Mouse (Mus musculus): ENCODE data around the gene Trrap. TPM values are rescaled to one million over a fixed set of nuclear protein-coding genes. Genes with fewer than 3 reads are reported as not detected.

Gene Trrap
- polyA plus RNA-seq, 1 experiment from 2014 or later, result 80.9 TPM

DNA sequence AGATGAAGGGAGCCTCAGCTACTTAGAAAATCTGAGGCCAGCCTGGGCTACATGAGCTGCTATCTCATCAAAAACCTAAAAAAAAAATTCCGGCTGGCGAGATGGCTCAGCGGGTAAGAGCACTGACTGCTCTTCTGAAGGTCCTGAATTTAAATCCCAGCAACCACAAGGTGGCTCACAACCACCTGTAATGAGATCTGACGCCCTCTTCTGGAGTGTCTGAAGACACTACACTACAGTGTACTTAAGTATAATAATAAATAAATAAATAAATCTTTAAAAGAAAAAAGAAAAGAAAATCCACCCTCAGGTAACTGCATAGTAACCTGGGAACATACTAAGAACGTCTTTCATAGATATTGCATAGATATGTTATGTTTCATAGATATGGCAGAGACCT is 25.8 kb downstream of the Trrap start:
- no peak for ATAC-seq
- WGBS, result 88% methylated on average over 5 of the region's 5 CpGs
- Histone ChIP-seq H3K9ac (no peak overlapping the region), H3K36me3 (ENCODE audit: poor library complexity, severe bottlenecking) (peaks cover 100% of the 10 kb centered on the region), H3K4me1 (no peaks in the 10 kb centered on the region), H3K4me3 (no peak overlapping the region), H3K27ac (no peak overlapping the region), H3K27me3 (no peaks in the 10 kb centered on the region), H3K4me2 (no peak overlapping the region), H3K9me3 (replicated peaks) (no peaks in the 10 kb centered on the region)

DNA sequence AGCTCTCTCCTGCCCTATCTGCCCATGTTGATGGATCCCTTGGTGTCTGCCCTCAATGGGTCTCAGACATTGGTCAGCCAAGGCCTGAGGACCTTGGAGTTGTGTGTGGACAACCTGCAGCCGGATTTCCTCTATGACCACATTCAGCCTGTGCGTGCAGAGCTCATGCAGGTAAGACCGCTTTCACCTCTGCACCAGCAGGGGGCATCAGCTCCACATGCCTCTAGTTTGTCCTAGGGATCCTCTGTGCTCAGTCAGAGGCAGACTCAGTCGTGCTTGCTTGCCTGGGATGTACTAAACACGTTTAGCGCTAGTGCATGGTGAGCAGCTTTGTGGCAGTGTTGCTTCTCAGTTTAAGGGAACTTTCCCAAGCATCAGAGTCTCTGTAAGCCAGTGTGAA is 27.2 kb downstream of the Trrap start:
- Histone ChIP-seq H3K4me2 (no peak overlapping the region), H3K27me3 (no peaks in the 10 kb centered on the region), H3K4me1 (no peaks in the 10 kb centered on the region), H3K9ac (no peak overlapping the region), H3K27ac (no peak overlapping the region), H3K4me3 (no peak overlapping the region), H3K36me3 (ENCODE audit: poor library complexity, severe bottlenecking) (peaks cover 100% of the 10 kb centered on the region), H3K9me3 (replicated peaks) (no peaks in the 10 kb centered on the region)
- no peak for ATAC-seq
- WGBS, result 70% methylated on average over 6 of the region's 6 CpGs

DNA sequence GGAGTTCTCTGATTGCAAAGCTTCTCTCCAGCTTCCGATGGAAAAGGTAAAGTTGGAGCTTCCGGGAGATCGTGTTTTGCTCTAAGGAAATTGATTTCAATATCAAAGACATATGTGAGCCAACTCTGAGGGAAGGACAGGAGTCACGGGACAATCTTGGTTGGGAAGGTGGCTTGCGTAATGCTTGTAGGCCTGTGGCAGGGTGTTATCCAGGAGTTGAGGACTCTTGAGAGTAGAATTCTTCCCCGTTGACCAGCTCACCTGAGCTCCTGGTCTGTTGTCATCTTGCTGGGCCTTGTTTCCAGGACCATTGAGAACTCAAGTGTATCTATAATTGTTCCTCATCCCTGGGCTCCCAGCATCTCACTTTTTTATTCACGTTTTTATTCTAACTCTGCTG is 29.6 kb downstream of the Trrap start:
- no peak overlapping the region for H3K4me2 ChIP-seq
- H3K27me3 ChIP-seq, result no peaks in the 10 kb centered on the region
- no peaks in the 10 kb centered on the region for H3K4me1 ChIP-seq
- peaks cover 100% of the 10 kb centered on the region for H3K36me3 ChIP-seq (ENCODE audit: poor library complexity, severe bottlenecking)
- H3K9ac ChIP-seq, result no peak overlapping the region
- no peaks in the 10 kb centered on the region for H3K9me3 ChIP-seq (replicated peaks)
- ATAC-seq, result no peak
- H3K27ac ChIP-seq, result no peak overlapping the region
- no peak overlapping the region for H3K4me3 ChIP-seq
- 95% methylated on average over 7 of the region's 7 CpGs for WGBS

DNA sequence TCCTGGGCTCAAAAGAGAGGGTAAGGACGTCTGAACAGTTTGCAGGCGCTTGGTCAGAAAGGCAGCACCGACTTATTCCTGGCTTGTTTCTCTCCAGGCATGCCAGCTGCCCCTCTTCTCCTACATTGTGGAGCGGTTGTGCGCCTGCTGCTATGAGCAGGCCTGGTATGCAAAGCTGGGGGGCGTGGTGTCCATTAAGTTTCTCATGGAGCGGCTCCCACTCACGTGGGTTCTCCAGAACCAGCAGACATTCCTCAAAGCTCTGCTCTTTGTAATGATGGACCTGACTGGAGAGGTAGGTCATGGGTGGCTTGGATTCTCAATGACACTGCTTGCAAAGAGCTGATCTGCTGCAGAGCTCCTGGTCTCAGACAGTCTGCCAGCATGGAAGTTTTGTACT is 35.5 kb downstream of the Trrap start:
- no peak overlapping the region for H3K27ac ChIP-seq
- no peaks in the 10 kb centered on the region for H3K27me3 ChIP-seq
- 91% methylated on average over 8 of the region's 8 CpGs for WGBS
- H3K9me3 ChIP-seq (replicated peaks), result no peaks in the 10 kb centered on the region
- H3K4me3 ChIP-seq, result no peak overlapping the region
- ATAC-seq, result no peak
- peaks cover 100% of the 10 kb centered on the region for H3K36me3 ChIP-seq (ENCODE audit: poor library complexity, severe bottlenecking)
- H3K4me1 ChIP-seq, result no peaks in the 10 kb centered on the region
- H3K4me2 ChIP-seq, result no peak overlapping the region
- no peak overlapping the region for H3K9ac ChIP-seq

DNA sequence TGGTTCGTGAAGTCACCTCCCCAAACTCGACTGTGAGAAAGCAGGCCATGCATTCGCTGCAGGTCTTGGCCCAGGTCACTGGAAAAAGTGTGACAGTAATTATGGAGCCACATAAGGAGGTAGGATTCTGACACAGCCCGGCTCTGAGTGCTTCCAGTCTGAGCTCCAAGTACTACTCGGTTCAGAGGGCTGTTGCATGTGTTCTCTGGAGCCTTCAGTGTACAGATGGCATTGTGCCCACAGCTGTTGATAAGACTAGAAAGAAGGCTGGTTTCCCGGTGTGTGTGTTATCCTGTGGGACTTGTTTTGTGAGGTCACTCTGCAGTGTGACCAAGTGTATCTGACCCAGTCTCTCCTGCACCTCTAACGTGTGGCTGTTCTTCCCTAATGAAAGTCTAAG is 36.6 kb downstream of the Trrap start:
- Histone ChIP-seq H3K36me3 (ENCODE audit: poor library complexity, severe bottlenecking) (peaks cover 100% of the 10 kb centered on the region), H3K4me2 (no peak overlapping the region), H3K9ac (no peak overlapping the region), H3K27me3 (no peaks in the 10 kb centered on the region), H3K9me3 (replicated peaks) (no peaks in the 10 kb centered on the region), H3K27ac (no peak overlapping the region), H3K4me1 (no peaks in the 10 kb centered on the region), H3K4me3 (no peak overlapping the region)
- no peak for ATAC-seq
- WGBS, result 93% methylated on average over 7 of the region's 7 CpGs

DNA sequence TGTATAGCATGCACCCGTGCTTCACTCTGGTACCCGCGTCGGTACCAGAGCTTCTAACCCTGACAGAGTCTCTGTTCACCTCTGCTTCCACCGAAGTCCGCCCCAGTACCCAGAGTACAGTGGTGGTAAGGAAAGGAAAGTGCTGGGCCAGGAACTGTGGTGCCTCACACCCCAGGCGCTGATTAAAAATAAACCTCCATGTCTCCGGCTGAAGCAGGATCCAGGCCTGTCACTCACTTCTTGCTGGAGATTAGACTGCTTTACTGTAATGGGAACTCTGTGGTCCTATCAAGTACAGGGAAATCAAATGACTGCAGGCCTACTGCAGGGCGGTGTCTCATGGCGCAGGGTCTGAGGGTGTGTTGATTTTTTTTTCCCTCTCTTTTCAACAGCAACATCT is 39.4 kb downstream of the Trrap start:
- no peak overlapping the region for H3K9ac ChIP-seq
- H3K27ac ChIP-seq, result no peak overlapping the region
- H3K4me3 ChIP-seq, result no peak overlapping the region
- H3K9me3 ChIP-seq (replicated peaks), result 0 out of 2 replicates have a peak, but pooled peaks cover 5% of the 10 kb centered on the region
- H3K27me3 ChIP-seq, result no peaks in the 10 kb centered on the region
- H3K36me3 ChIP-seq (ENCODE audit: poor library complexity, severe bottlenecking), result peaks cover 100% of the 10 kb centered on the region
- no peak overlapping the region for H3K4me2 ChIP-seq
- ATAC-seq, result no peak
- H3K4me1 ChIP-seq, result no peaks in the 10 kb centered on the region
- 97% methylated on average over 10 of the region's 10 CpGs for WGBS

DNA sequence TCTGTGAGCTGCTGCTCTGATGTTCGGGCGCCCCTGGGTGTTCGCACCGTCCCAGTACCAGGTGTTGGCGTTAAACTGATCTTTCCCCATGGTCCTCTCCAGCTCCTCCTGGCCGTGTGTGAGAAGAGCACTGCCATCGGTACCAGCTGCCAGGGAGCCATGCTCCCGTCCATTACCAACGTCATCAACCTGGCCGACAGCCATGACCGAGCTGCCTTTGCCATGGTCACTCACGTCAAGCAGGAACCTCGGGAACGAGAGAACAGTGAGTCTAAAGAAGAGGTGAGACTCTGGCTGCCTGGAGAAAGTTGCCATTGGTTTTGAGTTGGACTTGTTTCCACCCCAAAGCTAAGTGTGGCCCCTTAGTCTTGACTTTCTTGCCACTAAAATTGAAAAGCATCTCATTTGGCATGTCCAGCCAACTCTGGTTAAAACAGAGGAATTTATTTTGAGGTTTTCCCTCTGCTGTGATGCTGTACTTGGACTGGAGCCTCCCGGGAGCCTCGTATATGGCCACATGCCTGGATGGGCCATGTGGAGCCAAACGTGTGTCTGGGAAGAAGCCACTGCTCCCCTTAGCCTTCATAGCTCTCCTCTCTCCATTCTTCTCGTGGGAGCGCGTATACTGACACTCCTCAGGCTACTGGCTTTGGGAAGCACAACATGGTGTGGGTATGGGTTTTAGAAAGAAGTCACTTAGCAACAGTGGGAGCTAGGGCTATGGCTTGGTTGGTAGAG is 61.0 kb downstream of the Trrap start:
- Histone ChIP-seq H3K27ac (no peak overlapping the region), H3K36me3 (ENCODE audit: poor library complexity, severe bottlenecking) (peaks cover 100% of the 10 kb centered on the region), H3K4me1 (no peaks in the 10 kb centered on the region), H3K9me3 (replicated peaks) (no peaks in the 10 kb centered on the region), H3K4me3 (no peak overlapping the region), H3K4me2 (no peak overlapping the region), H3K27me3 (no peaks in the 10 kb centered on the region), H3K9ac (no peak overlapping the region)
- no peak for ATAC-seq
- 96% methylated on average over 20 of the region's 20 CpGs for WGBS

DNA sequence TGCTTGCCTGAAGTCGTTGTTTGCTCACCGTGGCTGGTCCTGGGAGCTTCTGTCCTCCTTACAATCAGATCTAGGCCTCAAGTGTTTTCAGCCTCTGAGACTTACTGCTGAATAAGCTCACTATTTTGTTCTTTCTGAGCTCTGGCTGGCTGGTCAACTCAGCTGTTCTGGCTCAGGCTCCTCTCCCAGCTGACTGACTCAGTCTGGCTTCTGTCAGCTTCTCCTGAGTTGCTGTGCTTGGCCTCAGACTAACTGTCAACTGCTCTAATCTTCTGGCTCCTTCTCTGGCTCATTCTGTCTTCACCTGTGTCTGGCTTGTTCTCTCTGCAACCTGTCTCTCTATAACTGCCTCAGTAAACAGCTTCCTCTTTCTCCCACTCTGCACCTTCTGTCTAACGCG is 62.1 kb downstream of the Trrap start:
- Histone ChIP-seq H3K4me3 (no peak overlapping the region), H3K36me3 (ENCODE audit: poor library complexity, severe bottlenecking) (peaks cover 100% of the 10 kb centered on the region), H3K27ac (no peak overlapping the region), H3K27me3 (no peaks in the 10 kb centered on the region), H3K9me3 (replicated peaks) (no peaks in the 10 kb centered on the region), H3K4me1 (no peaks in the 10 kb centered on the region), H3K9ac (no peak overlapping the region), H3K4me2 (no peak overlapping the region)
- ATAC-seq, result no peak
- WGBS, result over 99% methylated on average over 4 of the region's 4 CpGs

DNA sequence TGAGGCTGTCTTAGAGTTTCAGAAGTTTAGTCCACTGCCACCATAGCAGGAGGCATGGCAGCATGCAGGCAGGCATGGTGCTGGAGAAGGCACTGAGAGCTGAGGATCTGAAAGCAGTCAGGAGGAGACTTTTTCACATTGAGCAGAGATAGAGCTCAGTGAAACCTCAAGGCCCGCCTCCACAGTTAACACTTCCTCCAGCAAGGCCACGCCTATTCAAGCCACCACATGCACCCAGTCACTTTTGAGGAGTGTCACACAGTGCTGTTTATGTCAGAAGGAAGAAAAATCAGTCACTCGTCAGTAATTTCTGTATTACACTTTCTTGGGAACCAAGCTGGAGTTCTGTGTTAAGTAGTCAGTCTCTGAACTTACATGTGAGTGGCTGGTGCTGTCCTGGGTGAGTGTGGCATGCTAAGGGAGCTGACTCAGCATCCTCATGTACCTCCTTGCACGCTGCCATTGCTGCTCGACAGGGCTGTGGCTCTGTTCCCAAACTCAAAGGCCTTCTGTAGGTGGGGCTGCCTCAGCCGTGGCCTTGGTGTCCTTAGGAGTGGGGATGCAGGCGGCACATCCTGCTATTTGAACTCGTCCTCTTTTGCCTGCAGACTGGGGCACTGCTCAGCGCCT is 64.4 kb downstream of the Trrap start:
- no peak overlapping the region for H3K27ac ChIP-seq
- no peaks in the 10 kb centered on the region for H3K4me1 ChIP-seq
- no peaks in the 10 kb centered on the region for H3K27me3 ChIP-seq
- H3K9ac ChIP-seq, result no peak overlapping the region
- no peak overlapping the region for H3K4me3 ChIP-seq
- peaks cover 100% of the 10 kb centered on the region for H3K36me3 ChIP-seq (ENCODE audit: poor library complexity, severe bottlenecking)
- WGBS, result 91% methylated on average over 9 of the region's 9 CpGs
- no peak for ATAC-seq
- H3K4me2 ChIP-seq, result no peak overlapping the region
- no peaks in the 10 kb centered on the region for H3K9me3 ChIP-seq (replicated peaks)

DNA sequence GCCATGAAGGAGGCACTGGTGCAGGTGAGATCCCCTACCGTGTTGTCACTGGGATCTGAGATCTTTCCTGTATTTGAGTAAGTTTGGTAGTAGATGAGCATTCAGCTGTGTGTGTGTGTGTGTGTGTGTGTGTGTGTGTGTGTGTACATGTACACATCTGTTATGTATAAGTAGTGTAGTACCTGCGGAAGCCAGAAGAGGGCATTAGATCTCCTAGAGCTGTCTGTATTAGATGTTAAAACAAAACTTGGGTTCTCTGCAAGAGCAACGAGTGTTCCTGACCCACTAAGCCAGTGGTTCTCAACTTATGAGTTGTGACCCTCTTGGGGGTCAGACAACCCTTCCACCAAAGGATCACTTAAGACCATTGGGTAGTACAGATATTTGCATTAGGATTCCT is 68.6 kb downstream of the Trrap start:
- peaks cover 100% of the 10 kb centered on the region for H3K36me3 ChIP-seq (ENCODE audit: poor library complexity, severe bottlenecking)
- no peak overlapping the region for H3K4me2 ChIP-seq
- no peak overlapping the region for H3K9ac ChIP-seq
- ATAC-seq, result no peak
- no peak overlapping the region for H3K27ac ChIP-seq
- no peaks in the 10 kb centered on the region for H3K9me3 ChIP-seq (replicated peaks)
- H3K4me3 ChIP-seq, result no peak overlapping the region
- 93% methylated on average over 3 of the region's 3 CpGs for WGBS
- no peaks in the 10 kb centered on the region for H3K4me1 ChIP-seq
- H3K27me3 ChIP-seq, result no peaks in the 10 kb centered on the region

DNA sequence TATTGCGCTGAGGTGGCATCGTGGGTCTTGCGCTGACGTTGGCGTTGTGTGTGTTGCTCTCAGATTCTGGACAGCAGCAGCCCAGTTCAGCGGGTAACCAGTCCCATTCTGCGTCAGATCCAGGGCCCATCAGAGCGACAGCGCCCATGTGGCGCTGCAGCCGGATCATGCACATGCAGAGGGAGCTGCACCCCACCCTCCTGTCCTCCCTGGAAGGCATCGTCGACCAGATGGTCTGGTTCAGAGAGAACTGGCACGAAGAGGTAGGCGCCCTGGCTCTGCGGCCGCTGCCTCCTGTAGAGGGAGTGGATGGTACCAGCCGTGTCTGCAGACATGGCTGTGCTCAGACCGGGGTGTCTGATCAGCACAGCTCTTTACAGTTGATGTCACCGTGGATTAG is 77.8 kb downstream of the Trrap start:
- ATAC-seq, result no peak
- H3K4me3 ChIP-seq, result no peak overlapping the region
- H3K9me3 ChIP-seq (replicated peaks), result no peaks in the 10 kb centered on the region
- no peak overlapping the region for H3K4me2 ChIP-seq
- H3K4me1 ChIP-seq, result no peaks in the 10 kb centered on the region
- H3K9ac ChIP-seq, result no peak overlapping the region
- 97% methylated on average over 20 of the region's 20 CpGs for whole genome bisulfite sequencing
- H3K27me3 ChIP-seq, result no peaks in the 10 kb centered on the region
- no peak overlapping the region for H3K27ac ChIP-seq
- peaks cover 100% of the 10 kb centered on the region for H3K36me3 ChIP-seq (ENCODE audit: poor library complexity, severe bottlenecking)

DNA sequence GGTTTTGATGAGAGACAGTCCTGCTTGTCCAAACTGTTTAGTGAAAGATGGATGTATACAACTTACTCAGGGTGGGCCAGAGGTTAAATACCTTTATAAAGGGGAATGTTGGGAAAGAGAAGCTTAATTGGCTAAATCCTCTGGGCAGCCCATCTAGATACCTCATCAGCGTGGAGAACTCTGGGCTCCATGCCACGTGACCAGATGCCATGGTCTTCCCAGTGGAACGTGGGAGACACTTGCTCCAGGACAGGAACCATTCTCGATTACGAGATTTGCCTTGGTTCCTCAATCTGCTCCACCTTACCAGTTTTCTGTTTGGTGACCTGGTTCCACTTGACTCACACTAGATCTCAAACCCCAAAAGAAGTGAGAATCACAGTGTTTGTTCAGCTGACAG is 81.2 kb downstream of the Trrap start:
- no peaks in the 10 kb centered on the region for H3K27me3 ChIP-seq
- H3K4me1 ChIP-seq, result no peaks in the 10 kb centered on the region
- no peak overlapping the region for H3K4me2 ChIP-seq
- H3K9me3 ChIP-seq (replicated peaks), result no peaks in the 10 kb centered on the region
- no peak overlapping the region for H3K9ac ChIP-seq
- H3K4me3 ChIP-seq, result no peak overlapping the region
- no peak for ATAC-seq
- H3K27ac ChIP-seq, result no peak overlapping the region
- peaks cover 100% of the 10 kb centered on the region for H3K36me3 ChIP-seq (ENCODE audit: poor library complexity, severe bottlenecking)
- WGBS, result 68% methylated on average over 5 of the region's 5 CpGs

DNA sequence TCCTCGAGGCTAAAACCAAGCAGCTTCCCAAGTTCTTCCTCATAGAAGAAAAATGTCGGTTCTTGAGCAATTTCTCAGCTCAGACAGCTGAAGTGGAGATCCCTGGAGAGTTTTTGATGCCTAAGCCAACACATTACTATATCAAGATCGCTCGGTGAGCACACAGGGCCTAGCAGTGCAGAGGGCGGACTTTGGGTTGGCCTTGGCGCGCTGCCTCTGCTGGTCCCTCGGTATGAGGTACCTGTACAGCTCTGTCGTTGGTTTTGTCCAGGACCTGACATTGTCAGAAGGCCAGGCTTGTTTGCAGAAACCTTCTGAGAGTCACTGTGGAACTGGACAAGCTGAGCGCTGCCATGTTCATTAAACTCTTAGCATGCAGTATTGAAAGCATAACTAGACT is 82.4 kb downstream of the Trrap start:
- no peak for ATAC-seq
- H3K9ac ChIP-seq, result no peak overlapping the region
- H3K27me3 ChIP-seq, result no peaks in the 10 kb centered on the region
- no peak overlapping the region for H3K27ac ChIP-seq
- peaks cover 100% of the 10 kb centered on the region for H3K36me3 ChIP-seq (ENCODE audit: poor library complexity, severe bottlenecking)
- H3K9me3 ChIP-seq (replicated peaks), result no peaks in the 10 kb centered on the region
- H3K4me1 ChIP-seq, result no peaks in the 10 kb centered on the region
- WGBS, result 94% methylated on average over 10 of the region's 10 CpGs
- H3K4me2 ChIP-seq, result no peak overlapping the region
- no peak overlapping the region for H3K4me3 ChIP-seq
